Mouse (Mus musculus) bone marrow macrophage, adult 2 months (primary cell): ENCODE measurements around the gene Pnma3.
"Not testable (repeated sequence)": the region's sequence is repeated elsewhere in the genome, so short reads cannot be mapped to it uniquely, and the experiment has no call there.

ENCODE experiments used
- CTCF ChIP-seq: IDR thresholded peaks from 2 replicates; pipeline ENCODE4 v1.5.1; 2012; ENCODE audit warnings: low read depth, mild to moderate bottlenecking, low read length, moderate library complexity
- POLR2A ChIP-seq: IDR thresholded peaks from 2 replicates; pipeline ENCODE4 v1.6.1; 2012; ENCODE audit warnings: mild to moderate bottlenecking, low read depth, low read length, borderline replicate concordance

DNA sequence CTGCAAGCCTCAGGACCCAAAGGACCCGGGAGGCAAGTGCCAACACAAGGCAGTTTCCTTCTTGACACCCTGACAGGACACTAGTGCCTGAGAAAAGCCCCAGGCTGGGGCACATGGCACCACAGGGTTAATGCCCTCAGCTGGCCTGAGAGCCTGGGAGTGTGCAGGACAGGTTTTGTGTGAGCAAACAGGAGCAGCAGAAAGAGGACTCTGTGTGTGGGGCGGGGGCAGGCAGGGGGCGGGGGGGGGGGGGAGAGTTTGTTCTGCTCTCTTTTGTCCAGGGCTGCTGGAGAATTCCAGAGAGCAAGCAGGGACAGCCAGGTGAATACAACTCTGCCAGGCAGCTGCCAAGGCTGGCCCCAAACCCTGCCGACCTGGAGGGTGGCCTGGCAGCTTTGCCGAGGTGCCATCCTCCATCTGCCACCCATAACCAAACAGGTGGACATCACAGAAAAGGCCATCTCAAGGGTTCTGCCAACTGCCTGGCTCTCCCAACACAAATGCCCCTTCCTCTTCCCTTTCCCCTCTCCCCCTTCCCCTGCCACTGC, 2.3 kb downstream of the Pnma3 start:
- not testable (repeated sequence) for TF ChIP-seq CTCF, POLR2A
